Mouse (Mus musculus) spleen, adult 2 months (tissue): ENCODE results near the gene Cnnm3.

ENCODE experiments used
- CTCF ChIP-seq: fragments of 200-500 bp; IDR thresholded peaks from 2 replicates; pipeline ENCODE4 v1.5.1; 2011; ENCODE audit warnings: mild to moderate bottlenecking, inconsistent platforms; ENCODE audit not compliant: insufficient read depth, insufficient read length, insufficient replicate concordance; ENCODE audit errors: extremely low read depth
- POLR2A ChIP-seq: fragments of 200-500 bp; IDR thresholded peaks from 2 replicates; pipeline ENCODE4 v1.6.1; 2011; ENCODE audit warnings: low read depth, low read length, inconsistent platforms

DNA sequence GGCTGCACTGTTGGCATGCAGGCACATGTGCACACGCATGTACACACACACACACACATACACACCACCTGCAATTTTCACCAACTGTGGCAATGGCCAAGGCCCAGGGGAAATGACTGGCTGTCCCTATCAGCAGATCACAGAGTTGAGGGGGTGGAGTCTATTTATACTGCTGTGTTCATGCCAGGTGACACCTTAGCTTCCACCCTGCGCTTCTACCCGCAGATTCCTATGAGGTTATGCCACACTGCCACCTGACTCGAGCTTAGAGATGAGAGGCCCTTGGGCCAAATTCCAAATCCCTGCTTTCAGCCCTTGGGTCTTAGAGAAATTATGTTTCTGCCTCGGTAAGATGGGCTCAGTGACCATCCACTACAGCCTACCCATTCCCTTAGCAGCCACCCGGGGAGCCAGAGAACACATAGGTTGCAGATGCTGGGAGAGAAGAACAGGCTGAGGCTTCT lies 23.0 kb downstream of the Cnnm3 start:
- TF ChIP-seq CTCF (no peak), POLR2A (no peak)
